Mouse (Mus musculus): ENCODE measurements around the gene Ash1l. TPM values are rescaled to one million over a fixed set of nuclear protein-coding genes. Genes with fewer than 3 reads are reported as not detected.

The Ash1l gene
- total and polyA plus RNA-seq, 3 experiments: 9.6 to 22.2 (median 12.8) TPM

GRCm38 (mm10) chr3:89107545-89107944, 157.1 kb downstream of the Ash1l start (continued):
- no peak for TF ChIP-seq UBTF (IDR thresholded peaks at IDR 0.05; ENCODE audit: borderline replicate concordance, insufficient read depth, low read depth, low read length)
- TF ChIP-seq ZMIZ1 (IDR thresholded peaks at IDR 0.05; ENCODE audit: low read depth, low read length): no peak
- TF ChIP-seq TCF12 (IDR thresholded peaks at IDR 0.05; ENCODE audit: low read depth, low read length): peak; percentile 59; the same call in 1 of the 2 replicates
- no peak for TF ChIP-seq USF1 (IDR thresholded peaks at IDR 0.05; ENCODE audit: low read depth, low read length)
- no peak for TF ChIP-seq CHD2 (IDR thresholded peaks at IDR 0.05; ENCODE audit: low read length)
- peak; percentile 62; the same call in 1 of the 2 replicates for TF ChIP-seq ETS1 (IDR thresholded peaks at IDR 0.05; ENCODE audit: low read depth, low read length)
- no peak for TF ChIP-seq ZNF384 (IDR thresholded peaks at IDR 0.05; ENCODE audit: low read depth, low read length)

GRCm38 (mm10) chr3:89108146-89108545, 157.7 kb downstream of the Ash1l start:
- Histone ChIP-seq H3K27ac (ENCODE audit: control insufficient read depth, low read depth, low read length) (peak overlapping the region; percentile 80; the same call in 1 of the 2 replicates), H3K4me3 (ENCODE audit: control insufficient read depth in 1 of 2, insufficient read depth in 1 of 2, low read depth in 2 of 2, low read length in 2 of 2) (no peak overlapping the region), H3K27me3 (ENCODE audit: control insufficient read depth in 1 of 2, insufficient read depth in 2 of 2, low read length in 2 of 2) (no peaks in the 10 kb centered on the region), H3K36me3 (ENCODE audit: control insufficient read depth in 1 of 2, insufficient read depth in 2 of 2, low read length in 2 of 2) (peaks cover 0 to 20% of the 10 kb centered on the region in 2 experiments; a peak in 2 of 4 replicates), H3K4me1 (ENCODE audit: control insufficient read depth in 1 of 2, insufficient read depth in 2 of 2, low read length in 2 of 2) (peaks cover 15 to 18% of the 10 kb centered on the region in 2 experiments), H3K79me2 (ENCODE audit: control insufficient read depth, insufficient read depth, low read length, poor library complexity) (no peaks in the 10 kb centered on the region), H3K9me3 (replicated peaks; ENCODE audit: insufficient read depth, low read length) (no peaks in the 10 kb centered on the region), H3K9ac (ENCODE audit: control insufficient read depth, low read depth, low read length, poor library complexity, severe bottlenecking) (peak overlapping the region; percentile 51)
- no peak for DNase-seq (ENCODE audit: low read depth, low spot score)
- TF ChIP-seq GATA1 (IDR thresholded peaks at IDR 0.05; ENCODE audit: low read depth, low read length) (no peak), JUND (IDR thresholded peaks at IDR 0.05; ENCODE audit: low read depth, low read length) (no peak), NRF1 (IDR thresholded peaks at IDR 0.05; ENCODE audit: insufficient read depth, low read depth, low read length, poor library complexity, severe bottlenecking) (no peak), EP300 (IDR thresholded peaks at IDR 0.05; ENCODE audit: low read depth in 1 of 2, low read length in 2 of 2) (no peak), MAFK (IDR thresholded peaks at IDR 0.05; ENCODE audit: borderline replicate concordance, low read depth, low read length) (no peak), TAL1 (IDR thresholded peaks at IDR 0.05; ENCODE audit: low read length) (no peak), BHLHE40 (IDR thresholded peaks at IDR 0.05; ENCODE audit: borderline replicate concordance, low read depth, low read length) (no peak), UBTF (IDR thresholded peaks at IDR 0.05; ENCODE audit: borderline replicate concordance, insufficient read depth, low read depth, low read length) (no peak), MAX (IDR thresholded peaks at IDR 0.05; ENCODE audit: low read length) (no peak), TCF12 (IDR thresholded peaks at IDR 0.05; ENCODE audit: low read depth, low read length) (no peak), RCOR1 (IDR thresholded peaks at IDR 0.05; ENCODE audit: low read depth, low read length) (no peak)

- no peak for DNase-seq (ENCODE audit: low read depth, low spot score)
- Histone ChIP-seq H3K4me1 (ENCODE audit: control insufficient read depth in 1 of 2, insufficient read depth in 2 of 2, low read length in 2 of 2) (peaks cover 8 to 9% of the 10 kb centered on the region in 2 experiments; a peak in 3 of 4 replicates), H3K9me3 (replicated peaks; ENCODE audit: insufficient read depth, low read length) (no peaks in the 10 kb centered on the region), H3K9ac (ENCODE audit: control insufficient read depth, low read depth, low read length, poor library complexity, severe bottlenecking) (no peak overlapping the region), H3K79me2 (ENCODE audit: control insufficient read depth, insufficient read depth, low read length, poor library complexity) (no peaks in the 10 kb centered on the region), H3K36me3 (ENCODE audit: control insufficient read depth in 1 of 2, insufficient read depth in 2 of 2, low read length in 2 of 2) (peaks cover 0 to 7% of the 10 kb centered on the region in 2 experiments; a peak in 2 of 4 replicates), H3K4me3 (ENCODE audit: control insufficient read depth in 1 of 2, insufficient read depth in 1 of 2, low read depth in 2 of 2, low read length in 2 of 2) (no peak overlapping the region), H3K27ac (ENCODE audit: control insufficient read depth, low read depth, low read length) (no peak overlapping the region), H3K27me3 (ENCODE audit: control insufficient read depth in 1 of 2, insufficient read depth in 2 of 2, low read length in 2 of 2) (peaks cover 0 to 1% of the 10 kb centered on the region in 2 experiments; a peak in 1 of 4 replicates)
- no peak for TF ChIP-seq NRF1 (IDR thresholded peaks at IDR 0.05; ENCODE audit: insufficient read depth, low read depth, low read length, poor library complexity, severe bottlenecking)
- TF ChIP-seq TCF12 (IDR thresholded peaks at IDR 0.05; ENCODE audit: low read depth, low read length): no peak
- no peak for TF ChIP-seq CHD2 (IDR thresholded peaks at IDR 0.05; ENCODE audit: low read length)
- TF ChIP-seq POLR2AphosphoS2 (IDR thresholded peaks at IDR 0.05; ENCODE audit: low read length): no peak
- no peak for TF ChIP-seq MAX (IDR thresholded peaks at IDR 0.05; ENCODE audit: low read length)
- TF ChIP-seq SMC3 (IDR thresholded peaks at IDR 0.05; ENCODE audit: low read depth, low read length): no peak
- no peak for TF ChIP-seq ZC3H11A (IDR thresholded peaks at IDR 0.05; ENCODE audit: low read depth, low read length)
These were observed 162.6 kb downstream of the Ash1l start for GRCm38 (mm10) chr3:89113058-89113457.
